Mouse (Mus musculus): ENCODE data around the gene Mgat3.

The Mgat3 gene

DNA sequence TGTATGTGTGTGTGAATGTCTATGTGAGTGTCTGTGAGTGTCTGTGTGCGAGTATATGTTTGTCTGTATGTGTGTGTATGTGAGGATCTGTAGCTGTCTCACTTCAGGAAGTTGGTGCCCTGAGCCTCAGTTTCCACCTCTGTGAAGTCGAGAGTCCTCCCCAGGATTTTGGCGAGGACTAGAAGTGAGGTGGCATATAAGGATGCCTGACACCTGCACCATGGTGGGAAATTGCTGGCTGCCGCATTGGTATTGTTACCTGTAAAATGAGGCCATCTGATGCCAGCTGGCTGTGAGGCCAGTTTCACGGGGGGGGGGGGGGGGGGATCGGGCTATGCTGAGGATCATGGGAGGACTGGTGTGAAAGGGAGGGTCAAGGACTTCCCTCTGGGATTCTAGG is 2.2 kb downstream of the Mgat3 start:
- ATAC-seq (ENCODE audit: low TSS enrichment): no peak

DNA sequence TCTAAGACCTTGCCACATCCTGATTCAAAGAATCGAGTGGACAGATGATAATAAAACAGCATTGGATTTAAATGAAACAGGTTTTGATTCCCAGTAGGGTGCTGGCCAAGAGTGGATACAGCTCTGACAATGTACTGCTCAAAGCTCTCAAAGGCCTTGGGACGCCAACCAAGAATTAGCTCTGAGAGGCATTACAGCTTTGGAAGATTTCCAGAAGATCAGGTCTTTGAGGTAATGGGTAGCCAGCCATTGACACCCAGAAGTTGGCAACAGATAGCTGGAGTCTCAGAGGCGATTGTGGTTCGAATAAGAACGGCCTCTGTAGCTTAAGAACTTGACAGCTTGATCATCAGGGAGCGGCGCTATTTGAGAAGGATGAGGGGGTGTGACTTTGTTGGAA is 8.0 kb downstream of the Mgat3 start:
- no peak for ATAC-seq (ENCODE audit: low TSS enrichment)

DNA sequence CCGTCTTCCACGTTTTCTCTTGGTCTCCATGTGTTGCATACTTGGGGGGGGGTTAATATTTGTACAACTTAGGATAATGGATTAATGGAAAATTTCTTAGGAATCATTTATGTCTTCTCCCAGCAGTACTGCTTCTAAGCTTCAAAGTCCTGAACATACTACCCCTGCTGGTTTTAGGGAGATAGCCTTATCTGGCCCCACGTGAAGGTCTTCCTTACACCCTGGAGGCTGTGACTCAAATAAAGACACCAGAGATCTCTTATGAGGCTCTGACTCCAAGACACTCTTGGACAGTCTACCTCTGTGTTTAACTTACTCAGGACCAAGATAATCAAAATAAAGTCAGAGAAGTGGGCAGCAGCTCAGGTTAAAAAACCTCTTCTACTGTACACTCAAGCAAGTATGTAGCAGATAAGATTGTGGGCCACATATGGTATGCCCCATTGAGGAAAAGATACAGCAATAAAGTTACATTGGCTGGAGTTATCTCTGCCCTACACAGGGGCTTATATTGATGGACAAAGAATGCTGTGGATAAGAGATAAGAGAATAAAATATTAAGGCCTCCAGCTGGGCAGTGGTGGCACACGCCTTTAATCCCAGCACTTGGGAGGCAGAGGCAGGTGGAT is 8.7 kb downstream of the Mgat3 start:
- no peak for ATAC-seq (ENCODE audit: low TSS enrichment)

DNA sequence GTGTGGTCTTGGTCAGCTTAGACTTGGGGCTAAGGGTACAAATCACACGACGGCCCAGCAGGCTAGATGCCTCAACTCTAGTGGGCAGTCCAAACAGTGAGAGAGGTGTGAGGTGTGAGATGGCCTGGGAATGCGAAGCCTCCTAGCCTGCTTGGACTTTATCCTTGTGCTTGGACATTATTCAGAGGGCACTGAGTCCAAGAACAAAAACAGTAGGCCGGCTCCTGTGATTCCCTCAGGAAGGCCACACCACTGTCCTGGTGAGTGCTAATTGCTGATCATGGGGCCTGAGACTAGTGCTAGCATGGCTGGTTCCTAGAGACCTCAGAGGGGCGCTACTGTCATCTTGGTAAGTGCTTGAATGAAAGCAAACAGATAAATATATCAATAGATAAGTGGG is 15.4 kb downstream of the Mgat3 start:
- ATAC-seq (ENCODE audit: low TSS enrichment): no peak

DNA sequence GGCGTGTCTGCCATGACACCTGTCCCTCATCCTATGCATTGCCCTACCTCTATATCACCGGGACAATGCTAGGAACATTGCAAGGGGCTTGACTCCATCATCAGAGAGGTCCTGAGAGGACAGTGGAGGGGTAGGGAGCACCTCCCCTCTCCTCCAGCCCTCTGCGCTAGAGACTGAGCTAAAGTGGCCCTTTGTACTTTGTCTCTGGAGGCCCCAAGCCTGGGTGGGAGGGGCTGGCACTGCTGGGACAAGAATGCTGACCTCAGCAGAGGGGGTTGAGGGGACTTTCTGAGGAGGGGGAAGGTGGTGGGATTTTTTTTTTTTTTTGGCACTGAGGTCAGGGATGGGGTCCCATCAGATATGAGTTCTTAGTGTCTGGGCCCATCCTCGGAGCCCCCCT is 16.6 kb downstream of the Mgat3 start:
- ATAC-seq (ENCODE audit: low TSS enrichment): no peak

DNA sequence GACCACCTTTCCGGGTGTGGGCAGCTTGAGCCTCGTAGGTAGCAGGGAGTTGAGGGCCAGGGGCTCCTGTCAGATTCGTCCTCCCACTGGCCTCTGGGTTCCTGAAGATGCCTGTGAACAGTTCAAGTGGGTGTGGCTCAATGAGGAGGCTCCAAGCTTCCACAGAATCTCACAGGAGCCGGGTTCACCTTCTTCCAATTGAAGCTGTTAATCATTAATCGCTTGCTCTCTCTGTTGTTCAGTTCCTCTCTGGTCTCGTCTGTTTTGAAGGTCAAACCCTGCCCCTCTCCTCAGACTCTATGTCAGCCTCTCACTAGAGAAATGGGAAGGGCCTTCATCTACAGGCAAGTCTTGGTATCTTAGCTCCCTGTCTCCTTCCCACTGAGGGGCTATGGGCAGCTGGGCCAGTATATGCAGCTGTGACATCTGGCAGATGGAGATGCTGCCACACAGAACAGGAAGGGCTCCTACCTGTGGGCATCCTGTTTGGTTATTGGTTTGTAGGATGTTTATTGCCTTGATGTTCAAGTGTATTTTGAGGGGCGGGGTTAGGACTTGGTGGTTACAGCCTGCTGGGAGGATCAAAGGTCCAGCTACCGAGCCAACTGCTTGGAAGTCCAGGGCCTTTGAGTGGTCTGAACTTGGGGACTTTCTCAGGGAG is 18.2 kb downstream of the Mgat3 start:
- no peak for ATAC-seq (ENCODE audit: low TSS enrichment)

DNA sequence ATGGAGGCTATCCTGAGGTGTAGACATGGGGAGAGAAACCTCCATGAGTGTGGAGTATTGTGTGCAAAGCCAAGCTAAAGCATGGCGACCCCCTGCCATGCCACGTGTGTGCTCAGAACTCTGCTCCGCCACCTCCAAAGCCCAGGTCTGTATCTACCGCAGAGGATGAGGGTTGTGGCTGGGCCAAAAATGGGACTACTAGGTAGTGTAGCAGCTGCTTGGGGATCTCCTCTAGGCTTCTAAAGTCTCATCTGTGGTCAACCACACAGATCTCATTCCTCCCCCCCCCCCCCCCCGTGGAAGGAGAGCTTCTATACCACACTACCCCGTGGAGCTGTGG is 18.7 kb downstream of the Mgat3 start:
- no peak for ATAC-seq (ENCODE audit: low TSS enrichment)

DNA sequence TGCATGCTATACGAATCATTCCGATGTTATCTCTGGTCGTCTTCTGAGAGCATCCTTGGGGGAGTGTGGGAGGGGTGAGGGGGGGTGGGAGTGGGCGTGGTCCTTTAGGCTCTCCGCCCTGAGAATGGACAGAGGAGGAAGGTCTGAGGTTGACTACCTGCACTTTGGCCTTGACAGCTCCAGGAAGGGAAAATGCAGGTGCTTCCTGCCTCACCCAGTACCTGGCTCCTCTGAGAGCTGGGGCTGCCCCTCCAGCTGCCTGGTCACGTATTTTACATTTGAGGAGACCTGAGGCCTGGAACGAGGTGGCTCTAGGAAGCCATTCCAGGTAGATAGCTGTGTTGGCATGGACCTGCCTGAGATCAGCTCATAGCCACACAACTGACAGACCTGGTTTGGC is 19.3 kb downstream of the Mgat3 start:
- no peak for ATAC-seq (ENCODE audit: low TSS enrichment)

DNA sequence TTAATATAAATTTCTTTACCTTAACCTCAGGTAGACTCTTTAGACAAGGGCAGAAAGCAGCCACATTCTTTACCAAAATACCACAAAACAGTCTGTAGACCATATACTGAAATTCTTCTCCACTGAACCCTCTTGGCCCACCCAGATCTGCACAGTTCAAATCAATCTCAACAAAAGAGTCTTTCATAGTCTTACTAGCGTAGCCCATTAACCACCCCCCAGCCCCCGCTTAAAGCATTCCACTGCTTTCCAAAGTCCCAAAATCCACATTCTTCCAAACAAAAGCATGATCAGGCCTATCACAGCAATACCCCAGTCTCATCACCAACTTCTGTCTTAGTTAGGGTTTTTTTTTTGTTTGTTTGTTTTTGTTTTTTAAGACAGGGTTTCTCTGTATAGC is 26.0 kb downstream of the Mgat3 start:
- no peak for ATAC-seq (ENCODE audit: low TSS enrichment)

DNA sequence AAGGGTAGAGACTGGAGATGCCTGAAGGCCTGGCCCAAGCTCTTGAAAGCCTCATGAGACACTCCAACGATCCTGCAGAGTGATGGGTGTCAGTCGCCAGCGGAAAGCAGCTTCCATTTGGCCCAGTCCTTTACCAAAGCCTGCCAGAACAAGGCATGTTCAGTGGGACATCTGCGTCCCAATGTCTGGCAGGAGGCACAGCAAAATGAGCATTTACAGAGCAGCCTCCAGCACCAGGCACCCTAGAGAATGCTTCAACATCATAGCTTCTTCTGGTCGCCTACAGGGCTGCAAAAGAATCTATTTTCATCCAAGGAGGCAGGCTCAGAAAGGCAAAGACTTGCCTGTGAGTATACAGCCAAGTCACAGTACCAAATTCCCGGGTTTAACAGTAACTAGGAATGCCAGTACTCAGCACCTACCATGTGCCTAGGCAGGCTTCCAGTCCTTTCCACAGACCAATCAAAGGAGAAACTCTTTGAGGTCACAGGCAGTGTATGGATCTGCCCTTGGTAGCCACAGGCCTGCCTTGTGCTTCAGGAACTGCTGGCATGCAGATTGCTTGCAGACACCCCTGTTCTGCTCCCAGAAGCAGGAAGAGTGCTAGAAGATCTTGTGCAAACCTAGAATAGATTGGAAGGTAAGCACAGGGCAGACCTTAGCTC is 28.7 kb downstream of the Mgat3 start:
- ATAC-seq (ENCODE audit: low TSS enrichment): peak; percentile 98

DNA sequence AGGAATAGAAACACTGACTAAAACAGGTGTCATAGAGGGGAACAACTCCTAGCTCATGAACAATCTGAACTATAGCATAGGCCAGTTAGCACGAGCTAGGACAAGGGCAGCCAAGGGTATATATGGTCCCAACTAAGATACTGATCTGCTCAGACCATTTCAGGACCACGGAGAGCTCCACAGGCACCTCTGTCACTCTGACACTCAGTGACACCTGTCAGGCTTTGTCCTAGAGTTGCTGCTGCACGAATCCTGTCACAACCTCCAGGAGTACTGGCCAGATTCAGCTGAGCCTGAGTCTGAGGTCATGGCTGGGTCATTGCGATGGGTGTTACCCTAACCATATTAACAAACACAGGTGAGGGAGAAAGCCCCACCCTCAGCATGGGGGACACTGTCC is 29.9 kb downstream of the Mgat3 start:
- ATAC-seq (ENCODE audit: low TSS enrichment): no peak

DNA sequence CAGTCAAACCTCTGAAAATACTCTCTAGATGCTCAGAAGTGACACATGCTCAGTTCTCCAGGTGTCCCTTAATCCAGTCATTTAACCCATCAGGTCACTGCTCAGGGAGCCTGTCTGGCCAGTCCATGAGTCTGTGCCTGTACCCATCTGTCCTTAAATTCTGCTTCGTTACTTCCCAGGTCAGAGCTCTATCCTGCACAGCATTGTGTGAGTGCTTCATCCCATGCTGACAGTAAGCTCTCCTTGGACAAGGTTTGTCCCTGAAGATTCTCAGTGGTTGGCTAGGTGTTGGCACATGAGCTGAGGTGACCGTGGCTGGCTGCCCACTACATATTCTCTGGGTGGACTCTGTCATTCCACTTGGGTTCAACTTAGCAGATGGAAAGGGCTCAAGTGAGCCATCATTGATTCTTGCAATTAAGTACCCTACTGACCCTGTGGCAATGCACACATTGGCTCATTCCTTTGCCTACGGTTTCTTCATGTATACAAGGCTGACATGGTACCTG is 32.6 kb downstream of the Mgat3 start:
- ATAC-seq (ENCODE audit: low TSS enrichment): no peak

DNA sequence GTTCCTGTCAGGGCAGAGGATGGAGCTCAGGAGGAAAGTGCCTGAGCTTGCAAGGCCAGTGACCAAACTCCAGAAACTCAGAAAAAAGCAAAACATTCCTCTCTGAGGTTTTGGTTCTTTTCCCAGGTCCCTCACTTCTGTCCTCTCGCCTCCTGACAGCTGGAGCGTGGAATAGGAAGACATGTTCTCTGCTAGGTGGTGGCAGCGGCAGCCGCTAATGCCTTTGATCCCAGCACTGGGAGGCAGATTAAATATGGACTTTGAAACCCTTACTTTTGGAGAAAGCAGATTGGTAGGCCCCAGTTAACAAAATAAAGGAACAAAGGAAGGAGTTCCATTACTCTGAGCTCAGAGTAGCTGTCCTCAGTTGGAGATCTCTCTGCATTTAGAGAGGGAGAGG is 34.9 kb downstream of the Mgat3 start:
- ATAC-seq (ENCODE audit: low TSS enrichment): no peak

DNA sequence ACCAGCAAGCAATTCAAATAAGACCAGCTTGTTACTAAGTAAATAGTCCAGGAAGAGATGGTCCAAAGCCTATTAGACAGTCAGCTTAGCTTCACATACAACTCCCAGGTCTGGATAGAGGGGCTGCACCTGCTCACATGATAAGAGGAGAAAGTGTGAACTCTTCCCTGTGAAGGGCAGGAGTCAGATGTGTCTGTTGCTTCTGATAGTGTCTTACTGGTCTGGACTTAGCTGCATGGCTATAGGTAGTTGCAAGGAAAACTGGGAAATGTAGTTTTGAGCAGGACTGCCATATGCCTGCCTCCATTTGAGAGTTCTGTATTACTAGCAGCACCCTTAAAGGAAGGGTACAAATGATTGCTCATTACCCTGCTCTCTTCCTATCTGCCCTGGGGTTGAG is 40.2 kb downstream of the Mgat3 start:
- no peak for ATAC-seq (ENCODE audit: low TSS enrichment)

DNA sequence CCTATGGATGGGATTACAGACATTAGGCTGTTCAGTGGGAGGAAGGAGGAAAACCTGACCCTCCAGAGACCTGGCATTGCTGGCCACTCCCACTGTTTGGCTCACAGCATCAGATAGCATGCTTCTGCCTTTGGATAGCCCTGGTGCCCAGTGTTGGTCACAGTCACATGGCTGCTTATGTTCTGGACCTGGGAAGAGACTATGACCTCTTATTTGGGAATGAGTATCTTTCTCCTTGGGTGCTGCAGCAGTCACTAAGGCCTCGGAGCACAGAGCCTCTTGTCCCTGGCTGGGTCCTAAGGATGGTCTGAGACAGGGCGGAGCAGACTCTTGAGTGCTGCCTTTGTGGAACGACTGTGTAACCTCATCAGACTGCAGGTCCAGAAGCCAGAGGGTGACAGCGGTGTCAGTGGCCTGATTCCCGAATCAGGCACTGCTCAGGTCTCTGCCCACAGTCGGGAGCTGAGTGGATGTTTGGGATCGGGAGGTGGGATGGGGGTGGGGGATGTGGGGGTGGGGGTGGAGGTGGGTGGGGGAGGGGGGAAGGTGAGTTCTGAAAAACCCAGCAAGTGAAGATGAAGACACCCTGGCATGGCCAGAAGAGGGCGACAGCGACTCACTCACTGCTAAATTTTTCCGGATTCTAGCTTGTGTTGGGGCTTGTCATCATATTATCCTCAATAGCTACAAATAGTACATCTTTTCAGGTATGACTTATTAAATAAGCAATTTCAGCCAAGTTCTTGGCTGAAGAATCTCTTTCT is 42.4 kb downstream of the Mgat3 start:
- ATAC-seq (ENCODE audit: low TSS enrichment): no peak

DNA sequence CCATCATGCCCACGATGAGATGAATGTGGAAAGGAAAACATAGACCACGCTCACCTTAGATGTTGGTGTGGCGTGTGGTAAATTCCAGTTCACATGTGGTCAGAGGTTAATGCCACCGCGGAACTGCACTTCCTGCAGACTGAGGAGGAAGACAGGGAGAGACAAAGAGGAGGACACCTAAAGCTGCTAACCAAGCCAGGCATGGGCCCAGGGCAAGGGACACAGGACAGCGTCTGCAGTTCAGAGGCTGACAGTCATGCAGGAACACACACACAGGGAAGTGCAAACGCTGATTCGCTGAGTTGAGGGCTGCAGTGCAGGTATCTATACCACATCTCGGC is 42.9 kb downstream of the Mgat3 start:
- no peak for ATAC-seq (ENCODE audit: low TSS enrichment)

DNA sequence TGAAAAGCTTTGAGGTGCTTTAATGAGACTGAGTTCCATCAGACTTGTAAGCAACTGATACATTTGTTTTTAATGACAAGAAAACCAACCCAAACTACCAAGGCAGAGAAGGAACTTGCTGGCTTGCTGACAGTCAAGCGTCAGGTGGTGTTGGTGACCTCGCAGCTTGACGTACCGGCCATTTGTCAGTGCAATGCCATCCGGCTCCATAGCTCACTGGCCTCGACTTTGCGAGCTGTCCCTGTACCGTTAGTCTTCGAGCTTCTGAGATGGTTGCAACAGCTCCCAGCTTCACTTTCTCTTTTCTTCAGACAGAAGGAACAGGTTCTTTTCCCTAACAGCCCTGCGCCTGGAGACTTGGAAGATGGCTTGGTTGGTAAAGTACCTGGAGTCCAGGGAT is 44.0 kb downstream of the Mgat3 start:
- no peak for ATAC-seq (ENCODE audit: low TSS enrichment)

DNA sequence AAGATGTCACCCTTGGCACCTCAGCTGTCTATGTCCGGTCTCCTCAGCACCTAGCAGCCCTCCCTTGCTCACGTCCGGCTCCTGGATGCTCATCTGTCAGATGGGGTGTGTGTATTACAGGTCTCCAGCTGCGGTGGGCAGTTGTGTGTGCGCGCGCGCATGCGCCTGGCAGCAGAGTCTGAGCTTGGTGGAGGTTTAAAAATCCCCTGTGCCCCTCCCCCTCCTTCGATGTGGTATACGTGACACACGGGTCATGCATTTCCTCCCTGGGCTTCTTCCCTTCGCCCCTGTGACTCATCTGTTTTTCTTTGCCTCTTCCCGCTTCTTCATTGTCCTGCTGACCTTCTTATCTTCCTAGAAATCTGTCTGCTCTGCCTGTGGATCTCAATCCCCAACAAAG is 45.7 kb downstream of the Mgat3 start:
- no peak for ATAC-seq (ENCODE audit: low TSS enrichment)

DNA sequence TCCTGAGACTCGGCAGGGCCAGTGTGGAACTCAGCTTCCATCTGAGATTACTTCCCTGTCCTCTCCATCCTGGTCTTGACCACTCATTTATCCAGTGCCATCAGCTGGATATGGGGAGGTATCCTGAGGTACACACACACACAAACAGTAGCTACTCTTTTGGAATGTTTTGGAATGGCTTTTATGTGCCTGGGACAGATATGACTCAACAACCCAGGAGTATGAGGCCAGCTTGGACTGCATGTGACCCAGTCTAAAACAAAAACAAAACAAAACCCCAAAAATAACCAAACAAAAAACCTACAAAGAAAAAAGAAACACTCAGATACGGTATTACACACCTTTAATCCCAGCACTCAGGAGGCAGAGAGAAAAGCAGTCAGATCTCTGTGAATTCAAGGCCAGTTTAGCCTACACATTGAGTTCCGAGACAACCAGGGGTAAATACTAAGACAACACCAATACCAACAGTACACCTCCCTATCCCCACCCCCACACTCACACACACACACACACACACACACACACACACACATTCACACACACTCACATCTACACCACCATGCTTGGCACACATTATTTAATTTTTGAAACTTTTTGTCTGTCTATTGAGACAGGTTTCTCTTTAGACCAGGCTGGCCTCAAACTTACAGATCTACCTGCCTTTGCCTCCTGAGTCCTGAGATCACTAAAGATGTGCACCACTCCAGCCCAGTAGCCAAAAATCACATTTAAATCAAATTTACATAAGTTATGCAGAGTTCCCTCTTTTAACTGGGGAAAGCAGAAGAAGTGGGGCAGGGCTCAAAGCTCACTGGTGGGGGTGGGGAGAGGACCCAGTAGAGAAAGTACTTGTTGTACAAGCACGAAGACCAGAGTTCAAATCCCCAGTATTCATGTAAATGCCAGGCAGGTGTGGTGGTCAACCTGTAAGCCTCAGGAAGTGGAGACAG is 46.5 kb downstream of the Mgat3 start:
- ATAC-seq (ENCODE audit: low TSS enrichment): no peak

DNA sequence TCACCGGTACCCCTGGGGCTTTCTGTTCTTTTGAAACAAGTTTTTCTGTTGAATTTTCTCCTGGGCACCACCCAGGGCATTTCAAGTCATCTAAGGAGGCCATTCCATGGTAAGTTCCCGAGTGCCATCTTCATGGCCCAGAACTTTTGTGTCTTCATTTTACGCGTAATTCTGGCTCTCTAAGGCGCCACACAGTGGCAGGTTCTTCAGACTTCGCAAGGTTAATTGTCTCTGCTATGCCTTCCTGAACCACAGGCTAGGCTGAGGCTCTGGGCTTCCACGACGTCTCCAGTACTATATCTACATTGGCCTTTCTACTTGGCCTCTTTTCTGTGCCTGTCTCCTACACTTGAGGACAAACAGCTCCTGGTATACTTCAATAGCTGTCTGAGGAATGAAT is 47.5 kb downstream of the Mgat3 start:
- no peak for ATAC-seq (ENCODE audit: low TSS enrichment)

DNA sequence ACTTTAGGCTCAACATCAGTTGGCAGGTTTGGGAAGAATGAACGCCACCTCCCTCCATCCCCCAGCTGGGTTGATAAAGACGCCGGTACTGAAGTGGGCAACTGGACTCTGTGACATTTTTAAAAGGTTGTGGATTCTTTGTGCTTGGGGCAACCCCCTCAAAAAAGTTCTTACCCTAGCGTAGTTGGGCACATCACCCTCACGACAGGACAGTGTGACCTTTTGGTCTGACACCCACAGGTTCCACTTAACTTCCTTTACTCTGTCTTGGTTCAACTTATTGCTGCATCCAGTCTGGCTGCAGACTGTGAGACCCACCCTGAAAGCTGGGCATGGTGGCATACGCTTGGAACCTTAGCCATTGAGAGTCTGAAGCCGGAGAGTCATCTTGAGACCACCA is 50.2 kb downstream of the Mgat3 start:
- no peak for ATAC-seq (ENCODE audit: low TSS enrichment)

DNA sequence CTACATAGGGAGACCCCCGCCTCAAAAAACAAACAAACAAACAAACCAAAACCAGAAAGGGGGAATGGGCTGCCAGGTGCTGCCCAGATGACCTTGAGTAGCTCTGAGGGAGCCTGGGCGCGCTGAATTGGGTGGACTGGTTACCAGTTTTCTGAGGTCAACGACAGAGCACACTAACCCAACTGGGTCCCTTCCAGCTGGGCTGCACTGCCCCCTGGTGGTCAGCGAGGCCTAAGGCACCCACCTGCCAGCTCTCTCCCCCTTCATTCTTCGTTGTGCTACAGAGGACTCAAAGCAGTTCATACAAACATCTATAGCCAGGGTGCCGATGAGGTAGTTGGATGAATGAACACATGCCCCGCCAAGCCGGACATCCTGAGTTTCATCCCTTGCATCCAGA is 51.7 kb downstream of the Mgat3 start:
- ATAC-seq (ENCODE audit: low TSS enrichment): peak; percentile 27; the same call in 1 of the 2 replicates

Data from frontal cortex, adult (tissue).